Mouse (Mus musculus) heart, postnatal 36 days (tissue): Measurements from ENCODE around the gene Afg1l. TPM values are rescaled to one million over a fixed set of nuclear protein-coding genes. Genes with fewer than 3 reads are reported as not detected.
A peak's percentile ranks its signal among the peaks of the same experiment; 100 is the strongest.

ENCODE experiments used
- DNase-seq, 2 experiments: peaks; one replicate each; pipeline ENCODE4 v3.0.0; 2021 to 2022
- intact Hi-C: fragments of 180-260 bp; cut with DNase I; formaldehyde crosslinking; loops from one replicate; pipeline ENCODE4 v1.15.1; 2025
- total RNA-seq, 2 experiments: library from RNA; stranded (reverse); gene quantifications; 2 replicates each; pipeline ENCODE4 v1.2.3; 2021

Gene Afg1l
- total RNA-seq: 10 to 100 TPM; 30.9 to 37.7 TPM

DNA sequence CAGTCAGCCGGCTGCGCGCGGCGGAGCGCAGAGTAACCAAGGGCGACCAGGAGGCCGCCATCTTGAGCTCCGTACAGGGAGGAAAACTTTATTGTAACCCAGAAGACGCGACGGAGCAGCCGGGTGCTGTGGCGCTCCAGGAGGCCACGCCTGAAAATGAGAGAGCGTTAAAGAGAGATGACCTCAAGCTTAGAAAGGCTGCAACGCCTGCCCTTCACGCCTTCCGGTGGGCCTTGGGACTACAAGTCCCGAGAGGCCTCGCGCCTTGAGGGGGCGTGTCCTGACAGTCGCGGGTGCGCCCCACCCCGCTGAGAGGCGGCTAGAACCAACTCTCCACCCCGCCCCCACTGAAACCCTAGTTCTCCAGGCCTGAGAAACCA is at the start of gene Afg1l:
Gene Afg1l (minus strand): TSS at position 225 of the 380 bp plus-strand sequence.
- peak; percentile 95 to 96 for DNase-seq
- intact Hi-C loops: no loop called here

DNA sequence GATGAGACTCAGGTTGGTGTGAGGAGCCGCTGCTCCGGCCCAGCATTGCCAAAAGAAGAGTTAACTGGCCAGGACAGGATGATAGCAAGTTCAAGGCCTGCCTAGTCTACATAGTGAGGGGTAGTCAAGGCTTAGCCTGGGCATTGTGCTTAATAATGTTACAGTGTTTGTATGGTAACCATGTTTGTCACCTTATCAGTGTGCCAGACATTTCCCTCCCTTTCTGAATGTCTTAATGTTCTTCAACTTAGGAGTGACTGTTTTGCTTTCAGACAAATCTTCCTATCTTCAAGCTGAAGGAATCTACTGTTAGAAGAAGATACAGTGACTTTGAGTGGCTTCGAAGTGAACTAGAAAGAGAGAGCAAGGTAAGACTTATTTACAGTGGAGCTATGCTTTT is 47.3 kb upstream of the Afg1l start:
- intact Hi-C loops: loop anchor here (5.0 kb wide), 1 partner anchor 213 kb away; no protein-coding TSS in a partner anchor

DNA sequence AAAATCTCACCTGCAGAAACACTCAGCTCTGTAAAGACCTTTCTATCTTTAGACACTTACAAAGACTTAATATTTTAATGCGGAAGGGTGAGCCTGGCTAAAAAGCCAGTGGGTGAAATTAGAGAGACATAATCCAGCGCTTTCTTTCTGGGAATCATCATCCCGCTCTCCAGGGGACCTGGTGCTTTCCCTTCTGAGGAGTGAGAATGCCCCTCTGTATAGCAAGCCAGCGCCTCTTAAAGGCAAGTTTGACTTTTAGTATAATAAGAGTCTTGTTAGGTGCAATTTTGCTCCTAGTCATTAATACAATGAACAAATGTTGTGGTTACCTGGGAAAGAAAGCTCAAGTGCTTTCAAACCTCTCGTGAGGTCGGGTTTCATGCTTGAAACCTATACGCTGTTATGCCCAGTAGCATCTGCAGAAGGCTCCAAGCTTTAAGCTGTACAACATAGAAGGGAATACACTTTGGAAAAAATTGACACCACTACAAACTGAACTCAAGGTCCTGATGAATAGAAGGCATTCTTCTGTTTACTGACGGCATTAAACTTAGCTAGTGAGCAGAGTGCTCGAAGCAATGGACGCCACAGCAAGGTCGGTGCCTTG is 45.3 kb upstream of the Afg1l start:
- DNase-seq: no peak
- intact Hi-C loops: no loop called here

More for the DNA sequence above, 47.3 kb upstream of the Afg1l start:
- DNase-seq: no peak

DNA sequence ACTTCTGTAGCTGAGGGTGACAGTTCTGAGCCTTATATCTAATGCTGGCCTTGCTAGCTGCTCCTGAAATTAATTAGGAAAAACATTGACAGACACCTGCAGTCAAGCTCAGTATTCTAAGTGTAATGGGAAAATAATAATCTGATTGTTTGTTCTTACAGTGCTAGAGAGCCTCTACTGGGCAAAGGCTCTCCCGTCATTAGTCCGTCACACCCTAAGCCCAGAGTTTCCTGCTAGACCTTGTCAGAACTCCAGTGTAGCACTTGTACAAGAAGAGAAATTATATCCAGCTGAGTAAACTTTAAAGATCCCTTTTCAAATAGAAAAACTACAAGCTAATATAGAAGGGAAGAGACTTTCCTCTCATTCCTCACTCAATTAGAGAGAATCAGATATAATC is 44.5 kb upstream of the Afg1l start:
- no peak for DNase-seq
- intact Hi-C loops: no loop called here

DNA sequence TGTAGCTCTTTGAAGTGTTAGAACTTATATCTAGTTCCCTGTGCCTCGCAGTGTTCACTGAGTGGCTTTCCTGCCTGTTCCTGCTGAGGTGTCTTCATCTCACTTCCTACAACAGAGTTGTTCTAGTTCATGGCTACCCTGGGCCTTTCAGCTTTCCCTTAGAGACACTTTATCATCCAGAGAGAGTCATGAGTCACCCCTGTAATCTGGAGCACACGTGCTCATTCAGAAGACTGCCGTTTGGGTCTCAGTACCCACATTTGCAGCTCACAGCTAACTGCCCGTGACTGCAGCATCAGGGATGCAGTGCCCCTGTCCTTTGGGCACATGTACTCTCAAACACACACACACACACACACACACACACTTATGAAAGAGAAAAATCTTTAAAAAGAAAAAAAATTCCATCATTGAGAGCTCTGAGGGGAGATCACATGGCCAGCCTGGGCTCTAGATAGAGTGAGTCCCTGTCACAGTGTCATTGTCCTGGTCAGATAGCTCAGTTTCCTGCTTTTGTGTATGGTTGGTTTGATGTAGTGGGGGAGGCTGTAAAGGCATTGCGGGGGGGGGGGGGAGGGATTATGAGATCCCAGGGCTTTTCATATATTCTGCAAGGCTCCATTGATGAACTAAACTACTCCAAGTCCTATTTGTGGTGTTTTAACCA is 43.1 kb upstream of the Afg1l start:
- DNase-seq: no peak
- intact Hi-C loops: no loop called here

DNA sequence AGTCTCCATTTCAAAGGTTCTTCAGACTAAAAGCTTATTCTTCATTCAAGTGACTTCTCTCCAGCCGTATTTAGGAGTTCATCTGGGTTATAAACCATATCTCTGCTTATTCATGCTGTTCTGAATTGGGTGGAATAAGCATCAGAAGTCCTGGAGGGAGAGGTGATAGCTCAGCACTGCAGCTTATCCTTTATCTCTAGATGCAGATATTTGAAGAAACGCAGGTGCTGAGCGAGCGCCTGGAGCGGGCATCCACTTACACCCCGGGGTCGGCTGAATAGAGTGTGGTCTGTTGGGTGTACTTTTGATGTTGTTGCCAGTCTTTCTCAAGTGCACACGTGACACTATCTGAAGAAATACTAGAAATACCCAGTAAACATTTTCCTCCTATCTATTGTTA is 40.0 kb upstream of the Afg1l start:
- DNase-seq: no peak
- intact Hi-C loops: no loop called here

DNA sequence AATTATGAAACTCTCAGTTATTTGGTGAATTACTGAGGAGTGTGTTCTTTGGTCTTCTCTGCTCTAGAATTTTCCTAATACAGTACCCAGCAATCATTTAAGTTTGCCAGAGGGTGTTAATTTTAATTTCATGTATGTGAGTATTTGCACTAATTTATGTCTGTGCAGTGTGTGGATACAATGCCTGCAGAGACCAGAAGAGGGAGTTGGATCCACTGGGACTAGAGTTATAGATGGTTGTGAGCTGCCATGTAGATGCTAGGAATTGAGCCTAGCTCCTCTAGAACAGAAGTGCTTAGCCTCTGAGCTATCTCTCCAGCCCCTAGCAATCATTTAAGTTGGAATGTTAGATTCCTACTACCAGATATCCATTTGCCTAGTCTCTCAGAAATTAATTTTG is 35.8 kb upstream of the Afg1l start:
- no peak for DNase-seq
- intact Hi-C loops: no loop called here

DNA sequence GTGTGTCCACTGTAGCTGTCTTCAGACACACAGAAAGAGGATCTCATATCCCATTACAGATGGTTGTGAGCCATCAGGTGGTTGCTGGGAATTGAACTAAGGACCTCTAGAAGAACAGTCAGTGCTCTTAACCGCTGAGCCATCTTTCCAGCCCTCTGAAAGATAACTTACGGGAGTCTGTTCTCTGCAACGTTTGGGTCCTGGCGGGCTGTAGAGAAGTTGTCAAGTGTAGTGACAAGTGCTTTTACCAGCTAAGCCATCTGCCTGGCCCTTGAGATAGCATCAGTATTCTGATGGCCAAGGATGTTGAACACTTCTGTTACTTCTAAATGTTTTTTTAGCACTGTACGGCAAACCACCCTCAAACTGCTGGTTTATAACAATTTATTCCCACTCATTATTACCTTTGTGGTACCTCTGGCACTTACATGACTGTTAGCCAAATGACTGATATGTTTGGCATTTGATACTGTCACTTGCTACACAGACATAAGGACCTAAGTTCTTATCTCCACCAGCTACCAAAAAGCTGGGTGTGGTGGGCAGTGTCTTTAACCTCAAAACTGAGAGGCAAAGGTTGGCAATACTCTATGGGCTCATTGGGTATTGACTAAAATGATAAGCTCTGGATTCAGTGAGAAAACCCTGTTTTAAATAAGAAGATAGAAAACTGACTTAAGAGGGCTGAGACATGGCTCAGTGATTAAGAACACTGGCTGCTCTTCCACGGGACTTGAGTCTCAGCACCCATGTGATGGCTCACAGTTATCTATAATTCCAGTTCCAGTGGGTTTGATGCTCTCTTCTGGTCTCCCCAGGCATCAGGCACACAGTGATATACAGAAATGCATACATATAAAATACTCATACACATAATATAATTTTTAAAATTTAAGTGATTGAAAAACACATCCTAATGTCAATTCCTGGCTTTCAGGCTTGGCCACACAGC is 33.1 kb upstream of the Afg1l start:
- intact Hi-C loops: no loop called here
- DNase-seq: no peak

DNA sequence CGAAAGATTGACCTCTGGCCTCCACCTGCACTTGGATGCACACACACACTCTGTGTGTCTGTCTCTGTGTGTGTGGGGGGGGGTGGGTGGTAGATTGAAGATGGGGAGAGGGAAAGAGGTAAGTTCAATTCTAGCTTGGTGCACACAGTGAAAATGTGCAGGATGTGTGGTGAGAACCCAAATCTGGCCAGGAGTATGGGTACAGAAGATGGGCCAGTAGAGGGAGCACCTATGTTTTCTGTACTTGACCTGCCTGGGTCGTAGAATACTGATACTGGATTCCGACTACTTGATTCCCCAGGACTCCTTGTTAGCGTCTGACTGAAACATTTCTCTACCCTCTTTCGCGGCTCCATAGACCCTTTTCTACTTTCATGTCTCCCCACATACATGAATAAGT is 31.8 kb upstream of the Afg1l start:
- intact Hi-C loops: no loop called here
- DNase-seq: no peak

DNA sequence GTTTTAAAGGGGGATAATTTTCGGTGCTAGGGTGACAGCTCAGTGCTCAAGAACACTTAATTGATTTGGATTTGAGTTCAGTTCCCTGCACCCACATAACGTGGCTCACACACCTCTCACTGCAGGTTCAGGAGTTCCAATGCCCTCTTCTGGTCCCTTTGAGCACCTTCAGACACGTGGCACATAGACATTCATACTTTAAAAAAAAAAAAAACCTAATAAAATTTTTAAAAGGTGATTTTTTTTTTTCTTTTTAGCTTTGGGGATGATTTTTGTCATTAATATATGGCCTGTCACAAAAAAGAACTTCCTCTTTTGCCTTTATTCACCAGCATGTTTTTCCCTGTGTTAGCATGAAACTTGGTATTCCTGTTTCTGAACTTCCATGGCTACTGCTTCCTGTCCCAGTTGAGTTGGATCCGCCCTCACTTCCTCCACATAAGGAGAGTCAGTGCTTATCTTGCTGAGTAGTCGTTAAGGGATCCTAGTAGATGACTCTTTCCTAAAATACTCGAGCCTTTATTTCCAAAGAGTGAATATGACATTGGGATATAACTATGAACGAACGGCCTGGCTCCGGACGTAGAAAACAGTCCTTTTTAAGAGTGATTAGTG is 25.8 kb upstream of the Afg1l start:
- intact Hi-C loops: no loop called here
- no peak for DNase-seq

DNA sequence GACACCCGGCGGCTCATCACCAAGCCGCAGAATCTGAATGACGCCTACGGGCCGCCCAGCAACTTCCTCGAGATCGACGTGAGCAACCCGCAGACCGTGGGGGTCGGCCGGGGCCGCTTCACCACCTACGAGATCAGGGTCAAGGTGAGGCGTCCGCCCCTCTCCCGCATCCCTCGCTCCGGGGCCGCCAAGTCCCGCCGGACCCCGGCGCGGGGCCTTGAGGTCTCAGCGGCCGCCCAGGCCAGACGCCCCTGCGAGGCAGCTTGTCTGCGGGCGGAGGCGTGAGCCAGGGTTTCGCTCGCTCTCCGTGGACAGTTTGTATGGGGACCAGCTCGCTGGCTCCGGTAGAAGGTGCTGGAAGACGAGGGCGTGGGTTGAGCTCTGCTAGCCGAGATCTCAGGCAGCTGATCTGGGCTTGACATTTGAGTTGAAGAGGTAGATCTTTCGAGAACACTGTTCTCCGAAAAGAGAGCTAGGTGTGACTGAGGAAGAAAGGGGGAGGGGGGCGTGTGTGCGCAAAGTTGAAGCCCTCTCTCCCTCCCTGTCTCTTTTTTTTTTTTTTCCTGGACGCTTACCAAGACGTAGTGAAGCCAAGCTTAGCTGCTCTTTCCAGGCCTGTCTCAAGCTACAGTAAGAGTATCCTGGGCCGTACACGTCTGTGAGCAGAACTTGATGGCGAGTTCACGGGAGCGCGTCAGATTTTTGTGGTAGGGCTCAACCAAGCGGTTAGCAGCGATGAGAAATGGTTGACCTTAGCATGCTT is 24.2 kb upstream of the Afg1l start:
- intact Hi-C loops: loop anchor here (2.0 kb wide), 1 partner anchor 48 kb away; no protein-coding TSS in a partner anchor
- DNase-seq: peak; percentile 64 to 81

DNA sequence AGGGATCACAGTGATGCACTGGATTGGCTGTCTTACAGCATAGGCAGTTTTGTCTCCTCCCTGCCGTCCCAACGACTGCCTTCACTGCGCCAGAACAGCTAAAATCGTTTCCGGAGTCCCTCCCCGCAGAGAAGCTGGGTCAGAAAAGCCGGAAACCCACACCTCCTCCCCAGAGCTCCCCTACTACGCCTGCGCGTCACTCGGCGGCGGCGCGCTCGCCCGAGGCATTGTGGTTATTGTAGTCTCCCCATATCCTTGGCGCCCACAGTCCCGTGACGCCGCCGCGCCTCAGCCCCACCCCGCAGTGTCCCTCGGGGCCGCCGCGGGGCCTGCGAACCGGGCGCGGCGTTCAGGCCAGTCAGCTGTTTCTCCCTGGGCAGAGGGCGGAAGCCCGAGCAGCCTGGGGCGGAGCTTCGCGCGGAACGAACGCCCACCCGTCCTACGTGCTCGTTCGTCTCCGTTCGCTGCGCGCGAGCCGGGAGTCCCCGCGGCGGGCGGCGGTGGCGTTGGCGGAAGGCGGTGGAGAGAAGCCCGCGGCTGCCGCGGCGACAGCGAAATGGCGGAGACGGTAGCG is 23.5 kb upstream of the Afg1l start, which contains the start of gene Snx3:
Gene Snx3 (plus strand): TSS at position 256 of the 574 bp plus-strand sequence.
- DNase-seq: peak; percentile 95 to 98
- intact Hi-C loops: loop anchor here (1.0 to 2.0 kb wide), 2 partner anchors 23 to 47 kb away; no protein-coding TSS in a partner anchor

DNA sequence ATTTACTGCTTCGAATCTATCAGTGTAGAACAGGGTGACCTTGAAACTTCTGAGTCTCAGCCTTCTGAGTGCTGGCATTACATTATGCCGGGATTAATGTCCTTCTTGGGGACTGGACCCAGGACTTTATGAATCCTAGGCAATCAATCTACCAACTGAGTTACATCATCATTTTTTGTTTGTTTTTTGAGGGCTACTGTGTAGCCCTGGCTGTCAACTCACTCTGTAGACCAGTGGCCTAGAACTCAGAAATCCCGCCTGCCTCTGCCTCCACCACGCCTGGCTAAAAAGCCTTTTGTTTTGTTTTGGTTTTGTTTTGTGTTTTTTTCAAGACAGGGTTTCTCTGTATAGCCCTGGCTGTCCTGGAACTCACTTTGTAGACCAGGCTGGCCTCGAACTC is 22.8 kb upstream of the Afg1l start:
- DNase-seq: no peak
- intact Hi-C loops: loop anchor here (1.0 kb wide), 1 partner anchor 22 kb away; no protein-coding TSS in a partner anchor

DNA sequence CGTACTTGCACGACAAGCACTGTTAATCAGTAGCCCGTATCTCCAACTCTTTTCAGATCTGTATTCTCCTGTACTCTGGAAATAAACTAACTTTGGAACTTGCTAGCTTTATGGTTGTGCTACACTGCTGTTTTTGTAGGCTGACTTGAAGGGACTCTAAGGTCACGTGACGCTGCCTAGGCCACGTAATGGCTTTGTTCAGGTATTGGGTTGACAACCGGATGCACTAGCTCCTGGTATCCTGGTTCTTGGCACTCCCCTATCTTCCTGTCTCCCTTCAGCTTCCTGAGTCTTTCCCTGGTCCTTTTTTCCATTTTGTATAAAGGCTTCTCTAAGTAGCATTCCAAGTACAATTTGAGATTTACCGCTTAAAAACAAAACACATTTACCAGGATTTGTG is 22.2 kb upstream of the Afg1l start:
- intact Hi-C loops: loop anchor here (1.0 kb wide), 1 partner anchor 21 kb away; no protein-coding TSS in a partner anchor
- DNase-seq: no peak

DNA sequence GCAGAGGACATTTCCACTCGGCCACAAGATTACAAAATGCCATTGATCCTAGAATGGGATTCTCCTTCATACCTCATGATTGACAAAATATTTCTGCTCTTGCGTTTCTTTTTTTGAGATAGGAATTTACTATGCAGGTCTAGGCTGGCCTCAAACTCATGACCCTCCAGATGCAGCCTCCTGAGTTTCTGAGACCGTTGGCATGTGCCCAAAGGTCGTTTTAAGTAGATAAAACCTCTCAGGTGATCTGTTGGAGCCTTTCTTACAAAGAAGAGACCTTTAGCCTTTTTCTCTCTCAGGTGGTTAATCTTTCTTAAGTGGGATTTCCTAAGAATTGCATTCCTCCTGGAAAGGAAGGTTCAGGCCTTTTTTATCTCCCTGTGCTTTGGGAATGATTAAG is 14.6 kb upstream of the Afg1l start:
- no peak for DNase-seq
- intact Hi-C loops: no loop called here

DNA sequence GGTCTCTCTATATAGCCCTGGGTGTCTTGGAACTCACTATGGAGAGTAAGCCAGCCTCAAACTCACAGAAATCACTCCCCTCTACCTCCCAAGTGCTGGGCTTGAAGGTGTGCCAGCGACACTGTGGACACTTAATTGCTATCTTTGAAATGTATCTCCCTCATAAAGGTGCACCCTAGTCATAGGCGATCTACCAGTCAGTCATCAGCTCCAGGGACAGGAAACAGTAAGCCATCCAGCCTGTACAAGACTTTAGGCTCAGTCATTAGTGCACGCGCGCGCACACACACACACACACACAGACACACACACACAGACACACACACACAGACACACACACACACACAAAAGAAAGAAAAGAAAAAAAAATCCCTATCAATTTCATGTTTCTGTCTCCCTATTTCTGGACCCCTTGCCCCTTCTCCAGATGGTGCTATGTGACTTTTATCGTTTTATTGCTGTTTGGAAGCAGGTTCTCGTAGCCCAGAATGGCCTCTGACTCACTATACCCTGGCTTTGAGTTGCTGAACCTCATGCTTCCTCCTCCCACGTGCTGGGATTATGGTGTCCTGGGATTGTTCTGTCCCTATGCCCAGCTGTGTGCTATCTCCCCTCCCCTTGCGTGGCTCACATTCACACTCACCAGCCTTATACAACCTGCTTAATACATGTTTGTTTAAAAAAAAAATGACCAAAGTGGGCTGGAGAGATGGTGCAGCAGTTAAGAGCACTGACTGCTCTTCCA is 13.8 kb upstream of the Afg1l start:
- intact Hi-C loops: no loop called here
- DNase-seq: no peak

DNA sequence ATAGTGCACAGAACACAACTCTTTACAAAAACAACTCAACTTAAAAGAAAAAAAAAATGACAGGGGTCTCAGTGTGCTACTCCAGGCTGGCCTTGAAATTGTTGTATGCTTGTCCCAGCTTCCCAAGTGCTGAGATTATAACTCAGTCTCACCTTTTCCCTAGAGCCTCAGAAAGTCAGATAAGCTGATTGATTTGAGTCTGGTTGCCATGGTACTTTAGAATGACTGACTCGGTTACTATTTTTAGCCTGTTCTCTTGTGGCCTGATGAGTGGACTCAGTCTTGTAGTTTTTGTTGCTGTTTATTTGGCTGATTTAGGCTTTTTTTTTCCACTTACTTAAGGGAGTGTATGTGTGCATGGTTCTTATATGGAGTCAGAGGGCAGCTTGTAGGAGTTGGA is 12.8 kb upstream of the Afg1l start:
- DNase-seq: no peak
- intact Hi-C loops: no loop called here

DNA sequence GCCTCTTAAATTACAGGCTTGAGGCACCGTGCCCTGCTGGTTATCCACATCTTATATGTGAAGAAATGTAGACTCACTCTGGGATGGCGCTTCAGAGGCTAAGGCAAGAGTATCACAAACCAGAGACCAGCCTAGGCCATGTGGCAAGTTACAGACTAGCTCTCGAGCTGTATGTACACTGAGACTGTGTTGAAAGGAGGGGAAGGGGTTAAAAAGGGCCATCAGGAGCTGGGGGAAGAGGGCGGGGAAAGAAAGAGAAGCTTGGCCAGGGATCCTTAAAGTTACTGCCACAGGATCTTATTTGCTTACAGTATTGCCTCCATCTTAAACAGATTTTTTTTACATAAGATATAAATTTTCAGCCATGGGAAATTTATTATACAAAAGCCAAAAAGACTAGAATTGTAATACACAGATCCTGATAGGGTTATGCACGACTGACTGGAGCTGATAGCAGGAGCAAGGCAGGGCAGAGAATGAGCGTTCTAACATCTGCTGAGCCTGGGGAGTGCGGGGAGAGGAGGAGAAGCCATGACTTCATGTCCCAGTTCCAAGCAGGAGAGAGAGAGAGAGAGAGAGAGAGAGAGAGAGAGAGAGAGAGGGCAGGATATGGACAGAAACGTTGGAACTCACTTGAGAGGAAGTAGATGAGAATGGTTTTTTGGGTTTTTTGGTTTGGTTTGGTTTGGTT is 10.4 kb upstream of the Afg1l start:
- DNase-seq: no peak
- intact Hi-C loops: loop anchor here (10.0 kb wide), 1 partner anchor 674 kb away; no protein-coding TSS in a partner anchor
